Mouse (Mus musculus) kidney, embryonic 16.5 days (tissue): ENCODE results near the gene Pdk2. TPM values are rescaled to one million over a fixed set of nuclear protein-coding genes. Genes with fewer than 3 reads are reported as not detected.

Experiments used
- ATAC-seq: fragments of 200-750 bp; cut with Nextera tagmentation; 2 replicates; pipeline ENCODE4 v1.8.0; 2017; ENCODE audit warnings: moderate TSS enrichment; ENCODE audit not compliant: low FRiP score, low TSS enrichment
- H3K27ac ChIP-seq: fragments of 300-500 bp; sonication (generic); 2 replicates; pipeline ENCODE4 v1.5.1; 2014; ENCODE audit warnings: low read length
- H3K27me3 ChIP-seq: fragments of 300-500 bp; sonication (generic); 2 replicates; pipeline ENCODE4 v1.6.1; 2014; ENCODE audit warnings: low read length, control low read depth, mixed read lengths; ENCODE audit not compliant: insufficient read depth
- H3K36me3 ChIP-seq: fragments of 300-500 bp; sonication (generic); 2 replicates; pipeline ENCODE4 v1.6.1; 2014; ENCODE audit warnings: low read length, control low read depth, mixed read lengths; ENCODE audit not compliant: insufficient read depth
- H3K4me1 ChIP-seq: fragments of 300-500 bp; sonication (generic); 2 replicates; pipeline ENCODE4 v1.6.1; 2014; ENCODE audit warnings: low read length, control low read depth, mixed read lengths; ENCODE audit not compliant: insufficient read depth
- H3K4me2 ChIP-seq: fragments of 300-500 bp; sonication (generic); replicated peaks from 2 replicates; pipeline ENCODE4 v1.6.1; 2014; ENCODE audit warnings: low read depth, low read length
- H3K4me3 ChIP-seq: fragments of 300-500 bp; sonication (generic); 2 replicates; pipeline ENCODE4 v1.5.1; 2014; ENCODE audit warnings: mild to moderate bottlenecking, low read length
- H3K9ac ChIP-seq: fragments of 300-500 bp; sonication (generic); replicated peaks from 2 replicates; pipeline ENCODE4 v1.6.1; 2014; ENCODE audit warnings: low read length
- H3K9me3 ChIP-seq: fragments of 300-500 bp; sonication (generic); 2 replicates; pipeline ENCODE4 v1.6.1; 2016; ENCODE audit warnings: low read length, control low read depth
- WGBS: fragments of 180-500 bp; shearing (Covaris S2); extraction: QIAGEN DNeasy Blood & Tissue Kit; methylation state at CpG from one replicate; pipeline ENCODE4 v1.1.7; 2014; 5-methylcytosine and 5-hydroxymethylcytosine counted together
- polyA plus RNA-seq: library from polyadenylated mRNA; unstranded; fragments of >200 nt; fragmentation: Nextera tagmentation; extraction: Ambion mirVana; gene quantifications from 2 replicates; pipeline ENCODE4 v1.2.1, GENCODE M21; 2015

Gene Pdk2
- polyA plus RNA-seq, 1 experiment from 2014 or later = 72.3 TPM

- Histone ChIP-seq H3K36me3 (peaks cover 23% of the 10 kb centered on the region), H3K27ac (peak overlapping the region; percentile 53), H3K4me2 (peak overlapping the region; percentile 65; the same call in 1 of the 2 replicates), H3K4me3 (no peak overlapping the region), H3K9me3 (no peaks in the 10 kb centered on the region), H3K4me1 (peaks cover 43% of the 10 kb centered on the region), H3K9ac (no peak overlapping the region), H3K27me3 (no peaks in the 10 kb centered on the region)
- 58% methylated on average over 3 of the region's 3 CpGs for WGBS
- no peak for ATAC-seq
Observed at GRCm38 (mm10) chr11:95007418-95007817, 33.7 kb downstream of the Pdk2 start.

- no peaks in the 10 kb centered on the region for H3K9me3 ChIP-seq
- H3K4me1 ChIP-seq = peaks cover 36% of the 10 kb centered on the region
- peak overlapping the region; percentile 49 for H3K4me3 ChIP-seq
- peak overlapping the region; percentile 53 for H3K27ac ChIP-seq
- H3K9ac ChIP-seq = peak overlapping the region; percentile 65
- H3K27me3 ChIP-seq = no peaks in the 10 kb centered on the region
- 2% methylated on average over 27 of the region's 27 CpGs for WGBS
- peaks cover 30% of the 10 kb centered on the region for H3K36me3 ChIP-seq
- ATAC-seq = peak; percentile 52
- peak overlapping the region; percentile 65 for H3K4me2 ChIP-seq
Observed at GRCm38 (mm10) chr11:95006525-95007219, 34.5 kb downstream of the Pdk2 start.

GRCm38 (mm10) chr11:95006038-95006437 lies 35.1 kb downstream of the Pdk2 start:
- peaks cover 33% of the 10 kb centered on the region for H3K36me3 ChIP-seq
- H3K4me2 ChIP-seq = peak overlapping the region; percentile 65
- peak overlapping the region; percentile 49 for H3K4me3 ChIP-seq
- H3K27ac ChIP-seq = peak overlapping the region; percentile 53
- WGBS = 30% methylated on average over 4 of the region's 4 CpGs
- H3K9me3 ChIP-seq = no peaks in the 10 kb centered on the region
- peak overlapping the region; percentile 65 for H3K9ac ChIP-seq
- no peak for ATAC-seq
- H3K27me3 ChIP-seq = no peaks in the 10 kb centered on the region
- H3K4me1 ChIP-seq = peaks cover 31% of the 10 kb centered on the region

GRCm38 (mm10) chr11:95004937-95005198 lies 36.3 kb downstream of the Pdk2 start:
- ATAC-seq = no peak
- no peak overlapping the region for H3K4me3 ChIP-seq
- 46% methylated on average over 6 of the region's 6 CpGs for WGBS
- no peaks in the 10 kb centered on the region for H3K9me3 ChIP-seq
- no peaks in the 10 kb centered on the region for H3K27me3 ChIP-seq
- H3K4me2 ChIP-seq = no peak overlapping the region
- no peak overlapping the region for H3K27ac ChIP-seq
- H3K36me3 ChIP-seq = peaks cover 39% of the 10 kb centered on the region
- H3K9ac ChIP-seq = no peak overlapping the region
- peaks cover 40% of the 10 kb centered on the region for H3K4me1 ChIP-seq

GRCm38 (mm10) chr11:95004136-95004936 lies 36.8 kb downstream of the Pdk2 start:
- peaks cover 42% of the 10 kb centered on the region for H3K36me3 ChIP-seq

GRCm38 (mm10) chr11:95002705-95003104 lies 38.4 kb downstream of the Pdk2 start:
- H3K9me3 ChIP-seq = no peaks in the 10 kb centered on the region
- H3K9ac ChIP-seq = no peak overlapping the region
- H3K27me3 ChIP-seq = no peaks in the 10 kb centered on the region
- peaks cover 53% of the 10 kb centered on the region for H3K36me3 ChIP-seq
- no peak for ATAC-seq
- peaks cover 31% of the 10 kb centered on the region for H3K4me1 ChIP-seq
- no peak overlapping the region for H3K27ac ChIP-seq
- 95% methylated on average over 8 of the region's 8 CpGs for WGBS
- H3K4me3 ChIP-seq = no peak overlapping the region
- H3K4me2 ChIP-seq = no peak overlapping the region

More at GRCm38 (mm10) chr11:95004136-95004936, 36.8 kb downstream of the Pdk2 start:
- Histone ChIP-seq H3K4me1 (peaks cover 38% of the 10 kb centered on the region), H3K9me3 (no peaks in the 10 kb centered on the region), H3K27ac (no peak overlapping the region), H3K9ac (no peak overlapping the region), H3K4me3 (no peak overlapping the region), H3K27me3 (no peaks in the 10 kb centered on the region), H3K4me2 (no peak overlapping the region)
- ATAC-seq = no peak
- WGBS = 83% methylated on average over 12 of the region's 12 CpGs

GRCm38 (mm10) chr11:95001584-95002347 lies 39.4 kb downstream of the Pdk2 start:
- Histone ChIP-seq H3K4me1 (peaks cover 24% of the 10 kb centered on the region), H3K27me3 (no peaks in the 10 kb centered on the region), H3K9ac (no peak overlapping the region), H3K4me3 (no peak overlapping the region), H3K9me3 (no peaks in the 10 kb centered on the region), H3K4me2 (no peak overlapping the region), H3K27ac (no peak overlapping the region), H3K36me3 (peaks cover 62% of the 10 kb centered on the region)
- no peak for ATAC-seq
- WGBS = 83% methylated on average over 21 of the region's 21 CpGs

- peak; percentile 61 for ATAC-seq
- Histone ChIP-seq H3K4me2 (0 out of 2 replicates have a peak overlapping the region, but pooled peaks have one; percentile 5), H3K36me3 (peaks cover 67% of the 10 kb centered on the region), H3K9me3 (no peaks in the 10 kb centered on the region), H3K9ac (peak overlapping the region; percentile 1; the same call in 1 of the 2 replicates), H3K4me1 (peaks cover 17% of the 10 kb centered on the region), H3K27me3 (no peaks in the 10 kb centered on the region), H3K4me3 (no peak overlapping the region), H3K27ac (peak overlapping the region; percentile 73)
- 3% methylated on average over 8 of the region's 8 CpGs for WGBS
Observed at GRCm38 (mm10) chr11:95001058-95001457, 40.1 kb downstream of the Pdk2 start.

GRCm38 (mm10) chr11:95000548-95000947 lies 40.6 kb downstream of the Pdk2 start:
- peak overlapping the region; percentile 73 for H3K27ac ChIP-seq
- H3K9ac ChIP-seq = peak overlapping the region; percentile 37; the same call in 1 of the 2 replicates
- H3K4me1 ChIP-seq = peaks cover 18% of the 10 kb centered on the region
- ATAC-seq = peak; percentile 27
- no peaks in the 10 kb centered on the region for H3K9me3 ChIP-seq
- H3K4me3 ChIP-seq = no peak overlapping the region
- 15% methylated on average over 4 of the region's 4 CpGs for WGBS
- no peaks in the 10 kb centered on the region for H3K27me3 ChIP-seq
- H3K4me2 ChIP-seq = 0 out of 2 replicates have a peak overlapping the region, but pooled peaks have one; percentile 5
- peaks cover 64% of the 10 kb centered on the region for H3K36me3 ChIP-seq
